Comparison of ENCODE assay signal across 9 mouse cellular contexts in the genomic region with DNA sequence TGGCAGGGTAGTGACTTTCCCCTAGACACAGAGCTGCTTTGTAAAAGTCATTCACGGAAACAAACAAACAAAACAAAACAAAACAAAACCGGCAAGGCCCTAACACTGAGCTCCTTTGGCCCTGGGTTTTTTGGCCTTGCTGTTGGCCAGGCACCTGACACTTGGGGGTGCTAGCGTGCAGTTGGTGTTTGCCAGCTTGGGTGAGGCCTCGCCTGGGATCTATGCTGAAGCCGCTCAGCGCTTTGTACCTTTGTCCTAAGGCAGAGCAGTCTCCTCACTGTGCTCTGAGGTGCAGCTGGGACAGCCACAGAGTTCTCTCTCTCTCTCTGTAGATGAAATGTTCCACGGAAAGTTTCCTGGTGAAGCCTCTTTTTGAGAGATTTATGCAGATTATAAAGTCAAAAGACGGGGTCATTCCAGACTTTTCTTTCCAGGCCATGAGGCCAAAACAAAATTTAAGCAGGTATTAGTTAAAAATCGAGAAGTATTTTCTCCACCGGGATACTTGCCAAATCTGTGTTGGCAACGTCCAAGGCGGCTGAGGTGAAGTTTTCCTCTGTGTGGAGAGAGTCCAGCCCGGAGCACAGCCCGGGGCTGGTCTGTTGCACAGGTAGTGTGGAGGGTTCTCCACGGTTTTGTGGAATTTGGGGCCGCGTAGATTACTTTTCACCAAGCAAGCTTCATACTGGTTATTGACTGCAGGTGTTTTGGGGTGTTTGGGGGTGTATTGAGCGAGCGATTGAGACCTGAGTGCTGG.
DNase-seq lines count a peak whose midpoint lies in the region; ATAC-seq and TF ChIP-seq lines count a peak whose summit lies in the region.
"Had no signal": no experiment of that assay in that cellular context is flagged by ENCODE, and none has a peak within 500 bp of the region (broad histone marks: within the 10 kb centered on the region; RNA-seq: fewer than 3 reads in every experiment).

No protein-coding gene starts in this region.

- intact Hi-C loops in gastrocnemius, adult 2 months (cut with DNase I) = no loop called here

- no peak overlapping the region for H3K9ac ChIP-seq in hindbrain, embryonic 16.5 days (ENCODE audit: low read depth, low read length)
- H3K9ac ChIP-seq: liver, embryonic 15.5 days had no signal

- DNase-seq in adrenal gland, adult 18-20 months (ENCODE audit: low spot score in 2 of 2) = peak; percentile 58
- peak; percentile 78 to 87 for DNase-seq in cerebellum, postnatal 25 days
- DNase-seq in gastrocnemius, adult 2 months = peak; percentile 80
- peak; percentile 29 for DNase-seq in left cerebral cortex, adult 11 months (ENCODE audit: low spot score)
- peak; percentile 53 to 55 for DNase-seq in right cerebral cortex, adult 2 months (ENCODE audit: low spot score in 2 of 2)

- no peak overlapping the region for H3K4me3 ChIP-seq in gastrocnemius, adult 2 months
- no peak overlapping the region for H3K4me3 ChIP-seq in hindbrain, embryonic 16.5 days (ENCODE audit: low read length)
- H3K4me3 ChIP-seq: liver, embryonic 15.5 days had no signal

- TF ChIP-seq CTCF in gastrocnemius, adult 2 months (IDR thresholded peaks at IDR 0.05) = peak; percentile 89

- no peaks in the 10 kb centered on the region for H3K4me1 ChIP-seq in hindbrain, embryonic 16.5 days (ENCODE audit: control insufficient read depth, insufficient read depth, low read depth, low read length)
- H3K4me1 ChIP-seq: liver, embryonic 15.5 days had no signal

- no peaks in the 10 kb centered on the region for H3K9me3 ChIP-seq in hindbrain, embryonic 16.5 days (ENCODE audit: control insufficient read depth, low read length)
- H3K9me3 ChIP-seq: liver, embryonic 15.5 days had no signal

- no peaks in the 10 kb centered on the region for H3K36me3 ChIP-seq in hindbrain, embryonic 16.5 days (ENCODE audit: control insufficient read depth, insufficient read depth, low read length)
- H3K36me3 ChIP-seq: liver, embryonic 15.5 days had no signal

- peak overlapping the region; percentile 46 for H3K27ac ChIP-seq in gastrocnemius, adult 2 months
- H3K27ac ChIP-seq in hindbrain, embryonic 16.5 days (ENCODE audit: low read depth, low read length) = no peak overlapping the region
- H3K27ac ChIP-seq: liver, embryonic 15.5 days had no signal

- no peak overlapping the region for H3K4me2 ChIP-seq in hindbrain, embryonic 16.5 days (ENCODE audit: low read length)
- H3K4me2 ChIP-seq: liver, embryonic 15.5 days had no signal

- 49% methylated on average over 19 of the region's 19 CpGs for WGBS in hindbrain, embryonic 16.5 days

- peak; percentile 66; the same call in 1 of the 2 replicates for ATAC-seq in hindbrain, embryonic 16.5 days
- 0 out of 2 replicates have a peak, but pooled peaks have one; percentile 52 for ATAC-seq in megakaryocyte, adult 5-6 weeks (ENCODE audit: poor library complexity, severe bottlenecking)
- ATAC-seq in monocyte, adult 5-6 weeks (replicated peaks; ENCODE audit: insufficient number of reproducible peaks, low FRiP score, low TSS enrichment, poor library complexity, severe bottlenecking) = no peak

- H3K27me3 ChIP-seq in hindbrain, embryonic 16.5 days (replicated peaks; ENCODE audit: control insufficient read depth, insufficient read depth, low read length) = no peaks in the 10 kb centered on the region
- H3K27me3 ChIP-seq: liver, embryonic 15.5 days had no signal

Comparison
In these comparisons a context has a peak if more than half of its experiments do, and no peak if none do; other contexts are left out.
1. DNase-seq: peak in every context shown above with its lines; median percentile 82 in cerebellum, postnatal 25 days; 80 in gastrocnemius, adult 2 months; 58 in adrenal gland, adult 18-20 months; 54 in right cerebral cortex, adult 2 months; 29 in left cerebral cortex, adult 11 months.